Mouse (Mus musculus) B cell, adult 2 months (primary cell): ENCODE measurements around the gene Lsg1.

Source experiments
- DNase-seq, 2 experiments: peaks; one replicate each; pipeline ENCODE4 v3.0.0; 2022

Lsg1 gene

DNA sequence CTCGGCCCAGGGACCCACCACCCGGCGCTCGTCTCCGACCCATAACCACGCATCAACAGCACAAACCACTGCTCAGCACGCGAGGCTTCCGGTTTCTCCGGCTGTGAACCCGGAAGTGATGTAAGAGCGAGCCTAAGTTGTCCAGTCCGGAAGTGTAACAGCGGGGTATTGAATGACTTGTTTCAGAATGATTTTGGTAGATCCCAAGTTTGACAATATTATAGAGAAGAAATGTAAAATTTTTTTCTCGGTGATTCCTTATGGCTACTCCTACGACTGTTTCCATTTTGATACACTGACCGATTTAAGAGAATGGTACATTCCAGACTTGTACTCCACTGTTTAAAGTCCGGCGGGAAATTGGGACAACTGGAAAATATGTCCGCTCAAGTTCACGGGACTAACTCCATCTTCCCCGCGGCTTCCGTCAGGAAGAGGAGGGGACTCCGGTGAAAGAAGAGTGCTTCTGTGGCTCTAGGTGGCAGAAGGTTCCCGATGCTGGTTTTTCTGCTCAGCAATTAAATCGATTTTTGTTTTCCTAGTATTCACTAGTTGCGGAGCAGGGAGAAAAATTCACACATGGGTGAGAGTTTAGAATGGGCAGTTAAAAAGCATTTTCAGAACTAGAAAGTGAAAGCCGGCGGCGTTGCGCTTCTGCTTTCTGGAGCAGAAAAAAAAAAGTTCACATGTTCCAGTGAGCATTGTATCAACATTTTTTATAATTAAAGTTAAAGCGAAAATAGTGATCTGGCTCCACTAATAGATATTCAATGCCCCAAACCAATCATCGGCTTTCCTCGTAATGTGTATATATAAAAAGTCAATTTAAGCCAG is at the start of gene Lsg1:
Lsg1 (minus strand) TSS at position 99 of the 834 bp plus-strand sequence.
- DNase-seq, result peak; percentile 88 to 89

DNA sequence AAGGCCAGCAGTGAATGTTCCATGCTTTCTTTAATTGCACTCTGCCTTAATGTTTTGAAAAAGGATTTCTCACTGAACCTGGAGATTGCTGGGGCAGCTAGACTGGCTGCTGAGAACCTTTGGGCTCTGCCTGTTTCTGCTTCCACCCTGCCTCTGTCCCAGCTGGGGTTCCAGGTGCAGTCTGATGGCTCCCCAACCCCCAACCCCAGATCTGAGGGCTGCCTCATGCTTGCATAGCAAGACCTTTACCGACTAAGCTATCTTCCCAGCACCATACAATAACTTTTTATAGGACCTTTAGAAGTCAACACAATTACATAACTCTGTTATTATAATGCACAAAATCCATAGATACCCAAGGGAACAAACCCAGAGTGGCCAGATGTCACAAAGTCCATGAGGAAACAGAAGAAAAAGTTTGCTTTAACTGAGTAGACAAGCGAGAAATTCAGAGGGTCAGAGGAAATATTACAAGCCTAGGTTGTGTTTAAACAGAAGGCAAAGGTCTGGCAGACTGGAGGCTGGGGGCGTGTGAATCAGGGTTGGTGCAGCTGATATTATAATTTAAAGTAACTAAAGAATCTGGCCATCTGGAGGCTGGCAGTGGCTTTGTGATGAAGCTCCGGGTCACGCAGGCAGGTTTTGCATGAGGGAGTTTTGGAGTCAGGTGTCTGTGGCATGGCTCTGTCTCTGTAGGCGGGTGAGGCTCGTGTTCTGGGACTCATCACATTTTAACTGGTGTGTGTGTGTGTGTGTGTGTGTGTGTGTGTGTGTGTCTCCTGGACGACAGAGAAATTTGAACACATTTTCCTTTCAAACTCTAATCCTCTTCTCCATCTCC is 46.7 kb upstream of the Lsg1 start:
- peak; percentile 47 to 51 for DNase-seq

DNA sequence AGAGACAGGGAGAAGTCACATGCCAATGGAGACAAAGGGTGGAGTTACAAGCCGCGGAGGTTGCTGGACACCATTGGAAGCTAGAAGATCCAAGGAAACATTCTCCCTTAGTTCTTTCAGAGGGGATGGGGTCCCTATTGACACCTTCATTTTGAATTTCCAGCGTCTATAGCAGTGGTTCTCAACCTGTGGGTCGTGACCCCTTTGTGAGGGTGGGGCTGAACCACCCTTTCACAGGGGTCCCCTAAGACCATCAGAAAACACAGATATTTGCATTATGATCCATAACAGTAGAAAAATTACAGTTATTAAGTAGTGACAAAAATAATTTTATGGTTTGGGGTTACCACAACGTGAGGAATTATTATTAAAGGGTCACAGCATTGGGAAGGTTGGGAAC is 42.1 kb upstream of the Lsg1 start:
- DNase-seq, result no peak

DNA sequence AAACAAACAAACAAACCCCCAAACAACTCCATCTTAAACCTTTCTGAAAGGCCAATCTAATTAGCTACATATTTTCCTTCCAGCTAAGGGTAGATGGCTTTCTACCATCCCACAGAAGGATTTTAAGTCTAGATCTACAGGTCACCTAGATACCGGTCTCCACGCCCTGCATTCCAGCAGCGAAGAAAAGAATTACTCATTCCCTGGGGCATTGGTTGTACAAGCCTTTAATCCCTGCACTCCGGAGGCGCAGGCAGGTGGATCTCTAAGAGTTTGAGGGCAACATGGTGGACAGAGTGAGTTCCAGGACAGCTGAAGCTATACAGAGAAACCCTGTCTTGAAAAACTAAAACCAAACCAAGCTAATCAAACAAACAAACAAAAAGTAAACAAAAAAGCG is 41.0 kb upstream of the Lsg1 start:
- DNase-seq, result no peak

- no peak for DNase-seq
Measured at GRCm38 (mm10) chr16:30627586-30628337, 40.4 kb upstream of the Lsg1 start.

DNA sequence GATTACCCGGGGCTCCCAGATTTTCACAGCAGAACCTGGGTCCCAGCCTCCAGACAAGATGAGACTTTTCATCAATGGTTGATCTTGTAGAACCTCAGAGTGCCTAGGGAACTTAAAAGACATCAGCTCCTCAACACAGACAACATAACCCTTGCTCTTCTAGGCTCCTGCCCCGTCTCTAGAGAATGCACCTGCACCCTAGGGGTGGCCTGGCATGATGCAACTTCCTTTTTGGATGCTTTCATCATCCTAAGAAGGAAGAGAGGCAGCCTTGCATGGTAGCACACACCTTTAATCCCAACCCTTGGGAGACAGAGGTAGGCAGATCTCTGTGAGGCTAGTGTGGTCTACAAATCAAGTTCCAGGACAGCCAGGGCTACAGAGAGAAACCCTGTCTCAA is 37.2 kb upstream of the Lsg1 start:
- DNase-seq, result peak in 1 of 2 experiments; percentile 28

- peak; percentile 47 to 61 for DNase-seq
Measured at GRCm38 (mm10) chr16:30623645-30624044, 36.3 kb upstream of the Lsg1 start.

GRCm38 (mm10) chr16:30616281-30616680 is 28.9 kb upstream of the Lsg1 start:
- DNase-seq, result no peak

- no peak for DNase-seq
Measured at GRCm38 (mm10) chr16:30614705-30615317, 27.4 kb upstream of the Lsg1 start.

GRCm38 (mm10) chr16:30614122-30614521 is 26.7 kb upstream of the Lsg1 start:
- no peak for DNase-seq

DNA sequence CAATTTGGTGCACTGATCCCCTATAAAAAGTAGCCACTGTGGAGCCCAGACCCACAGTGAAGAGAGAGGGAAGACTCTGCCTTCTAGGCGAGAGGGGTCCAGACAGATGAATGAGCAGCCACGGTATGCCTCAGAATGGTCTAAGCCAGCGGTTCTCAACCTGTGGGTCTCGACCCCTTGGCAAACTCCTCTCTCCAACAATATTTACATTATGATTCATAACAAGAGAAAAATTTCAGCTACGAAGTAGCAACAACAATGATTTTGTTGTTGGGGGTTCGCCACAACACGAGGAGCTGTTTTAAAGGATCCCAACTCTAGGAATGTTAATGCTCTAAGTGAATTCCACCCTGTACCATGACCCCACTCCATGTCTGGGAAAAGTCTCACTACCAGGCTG is 25.7 kb upstream of the Lsg1 start:
- DNase-seq, result no peak

DNA sequence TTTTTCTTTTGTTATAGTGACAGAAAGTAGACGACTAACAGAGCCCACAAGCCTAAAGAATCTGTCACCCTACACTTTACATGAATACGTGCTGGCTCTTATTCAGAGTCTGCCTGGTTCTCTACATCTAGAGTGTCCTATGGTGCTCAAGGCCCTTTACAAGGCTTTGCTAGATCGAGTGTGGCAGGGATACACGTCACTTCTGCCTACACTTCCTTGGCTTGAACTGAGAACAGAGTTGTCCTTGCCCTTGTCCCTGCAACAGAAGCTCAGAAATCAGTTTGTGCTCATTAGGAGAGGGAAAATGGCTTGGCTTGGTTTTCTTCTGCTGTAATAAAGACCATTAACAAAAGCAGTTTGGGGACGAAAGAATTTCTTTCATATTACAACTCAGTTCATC is 23.9 kb upstream of the Lsg1 start:
- no peak for DNase-seq

GRCm38 (mm10) chr16:30607868-30608267 is 20.5 kb upstream of the Lsg1 start:
- DNase-seq, result peak; percentile 72 to 80

GRCm38 (mm10) chr16:30605528-30605927 is 18.1 kb upstream of the Lsg1 start:
- DNase-seq, result no peak

DNA sequence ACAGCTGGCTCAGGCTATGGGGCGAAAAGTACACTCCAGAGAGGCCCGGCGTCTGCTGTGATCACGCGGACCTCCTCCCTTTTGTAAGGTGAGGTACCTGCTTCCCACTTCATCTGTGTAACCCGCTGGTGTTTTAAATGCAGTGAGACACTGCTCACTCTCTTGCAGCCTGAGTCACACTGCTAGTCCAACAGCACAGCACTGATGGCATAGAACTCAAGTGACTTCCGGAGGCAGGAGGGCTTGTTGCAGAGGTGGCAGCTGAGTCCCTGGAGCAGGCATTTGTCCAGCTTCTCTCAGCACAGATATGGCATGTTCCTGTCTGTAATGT is 17.4 kb upstream of the Lsg1 start:
- peak; percentile 27 to 32 for DNase-seq

DNA sequence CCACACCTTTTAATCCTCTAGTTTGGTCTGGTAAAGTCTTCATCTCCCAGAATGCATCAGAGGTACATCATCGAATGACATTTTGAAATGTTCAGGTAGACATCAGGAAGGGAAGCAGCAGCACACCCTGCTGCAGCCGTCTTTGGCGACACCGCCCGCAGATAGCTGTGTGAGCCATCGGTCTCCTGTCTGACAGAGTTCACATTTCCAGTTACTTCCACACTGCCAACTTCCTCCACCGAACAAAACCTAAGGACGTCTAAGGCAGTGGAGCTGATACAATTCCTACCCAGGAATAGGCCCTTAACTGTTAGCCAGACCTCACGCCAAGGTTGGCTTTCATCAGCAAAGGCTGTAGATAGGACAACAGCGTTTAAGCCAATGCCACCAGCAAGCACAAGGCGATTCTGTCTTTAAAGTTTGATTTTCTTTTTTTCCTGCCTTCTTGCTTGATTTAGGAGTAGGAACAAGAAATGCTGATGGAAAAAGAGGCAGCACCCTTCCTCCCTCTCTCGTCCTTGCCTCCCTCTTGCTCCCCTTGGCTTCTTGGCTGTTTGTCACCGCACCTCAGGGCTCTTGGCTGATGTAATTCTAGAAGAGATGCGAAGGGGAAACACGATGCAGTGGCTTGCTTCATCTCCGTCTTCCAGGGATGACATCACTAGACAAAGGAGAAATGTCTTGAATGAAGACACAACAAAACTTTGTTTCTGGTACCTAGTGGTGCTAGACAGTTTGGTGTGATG is 16.8 kb upstream of the Lsg1 start:
- DNase-seq, result no peak

DNA sequence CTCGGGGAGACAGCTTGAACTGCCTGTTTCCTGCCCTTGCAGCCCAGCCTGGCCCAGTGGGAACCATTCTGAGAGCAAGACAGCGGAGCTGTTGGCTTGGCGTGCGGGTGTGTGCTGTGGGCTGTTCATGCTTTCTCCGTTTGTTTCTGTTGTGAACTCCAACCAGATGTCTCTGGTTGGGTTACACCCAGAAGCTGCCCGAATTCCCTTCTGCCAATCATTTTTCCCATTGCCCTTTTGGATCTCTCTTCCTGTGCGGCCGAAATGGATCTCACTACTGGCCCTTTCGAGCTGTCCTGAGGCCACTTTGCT is 16.1 kb upstream of the Lsg1 start:
- peak in 1 of 2 experiments; percentile 43 for DNase-seq

- peak; percentile 24 to 35 for DNase-seq
Measured at GRCm38 (mm10) chr16:30602684-30603530, 15.5 kb upstream of the Lsg1 start.

DNA sequence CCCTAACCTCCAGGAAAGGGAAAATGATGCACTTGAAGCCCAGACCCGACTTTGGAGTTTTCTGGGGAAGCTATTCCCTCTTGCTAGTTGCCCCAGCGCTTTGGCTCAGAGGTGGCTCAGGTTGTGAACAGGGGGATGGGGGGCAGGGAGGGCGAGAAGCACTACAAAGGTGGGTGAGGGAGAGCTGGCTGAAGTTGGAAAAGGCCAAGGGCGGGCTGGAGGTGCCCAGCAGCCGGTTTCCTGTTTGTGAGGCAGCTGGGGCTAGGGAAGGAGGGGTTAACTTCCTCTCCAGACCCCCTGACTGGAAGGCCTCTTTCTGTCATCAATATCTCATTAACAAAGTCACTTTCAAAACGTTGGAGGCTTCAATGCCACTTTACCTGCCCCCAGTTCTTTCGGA is 14.6 kb upstream of the Lsg1 start:
- peak in 1 of 2 experiments; percentile 50 for DNase-seq

GRCm38 (mm10) chr16:30601046-30601832 is 13.8 kb upstream of the Lsg1 start:
- peak; percentile 76 for DNase-seq
